Mouse (Mus musculus) kidney, adult 2 months (tissue): ENCODE measurements around the gene Foxp1. TPM values are rescaled to one million over a fixed set of nuclear protein-coding genes. Genes with fewer than 3 reads are reported as not detected.
A peak's percentile ranks its signal among the peaks of the same experiment; 100 is the strongest.

Experiments used
- DNase-seq: peaks from one replicate; pipeline ENCODE4 v3.0.0; 2021
- H3K27ac ChIP-seq: fragments of 200-500 bp; 2 replicates; pipeline ENCODE4 v1.5.1; 2012; ENCODE audit warnings: low read depth, low read length, control low read depth, inconsistent platforms; ENCODE audit not compliant: insufficient read depth
- H3K27me3 ChIP-seq: fragments of 200-500 bp; replicated peaks from 2 replicates; pipeline ENCODE4 v1.6.1; 2012; ENCODE audit warnings: mild to moderate bottlenecking, moderate library complexity, low read length, inconsistent platforms; ENCODE audit not compliant: control insufficient read depth, insufficient read depth
- H3K36me3 ChIP-seq: fragments of 200-500 bp; 2 replicates; pipeline ENCODE4 v1.6.1; 2012; ENCODE audit warnings: mild to moderate bottlenecking, moderate library complexity, low read length, inconsistent platforms; ENCODE audit not compliant: control insufficient read depth, insufficient read depth
- H3K4me1 ChIP-seq: fragments of 200-500 bp; 2 replicates; pipeline ENCODE4 v1.6.1; 2011; ENCODE audit warnings: low read length; ENCODE audit not compliant: control insufficient read depth, insufficient read depth
- H3K4me3 ChIP-seq: fragments of 200-500 bp; 2 replicates; pipeline ENCODE4 v1.5.1; 2011; ENCODE audit warnings: mild to moderate bottlenecking, low read depth, low read length, control low read depth; ENCODE audit not compliant: insufficient read depth
- CTCF ChIP-seq: fragments of 200-500 bp; conservative IDR thresholded peaks from 2 replicates; pipeline ENCODE4 v1.5.1; 2011; ENCODE audit warnings: low read depth, mild to moderate bottlenecking, control low read depth, low read length, moderate library complexity, mixed read lengths; ENCODE audit not compliant: insufficient read depth, insufficient read length
- POLR2A ChIP-seq: fragments of 200-500 bp; IDR thresholded peaks from one replicate; pipeline ENCODE4 v1.6.1; 2011; ENCODE audit warnings: low read depth, low read length, control low read depth
- WGBS: fragments of 180-500 bp; shearing (Covaris S2); methylation state at CpG from one replicate; pipeline ENCODE4 v1.1.7; 2018; 5-methylcytosine and 5-hydroxymethylcytosine counted together
- polyA plus RNA-seq: library from polyadenylated mRNA; depleted of rRNA; stranded (reverse); fragments of >200 nt; gene quantifications from 2 replicates; pipeline ENCODE4 v1.2.3, GENCODE M21; 2012

The Foxp1 gene
- polyA plus RNA-seq, 1 experiment = 32.8 TPM

DNA sequence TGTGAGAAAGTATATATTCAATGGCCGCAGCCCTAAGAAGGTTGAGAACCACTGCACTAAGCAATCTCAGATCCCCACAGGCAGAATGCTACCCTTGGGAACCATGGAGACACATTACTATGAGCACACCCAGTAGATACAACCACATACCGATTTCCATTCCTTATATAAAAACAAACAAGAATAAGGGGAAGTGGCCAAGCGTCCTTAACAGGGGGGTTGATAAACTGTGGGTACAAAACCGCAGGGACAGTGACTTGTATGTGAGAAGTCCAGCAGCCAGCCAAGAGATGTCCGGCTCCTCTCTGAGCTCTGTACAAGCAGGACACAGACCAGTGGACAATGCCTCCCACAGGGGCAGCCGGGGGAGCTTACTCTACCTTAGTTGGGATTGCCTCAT is 563.2 kb downstream of the Foxp1 start:
- DNase-seq = no peak
- Histone ChIP-seq H3K36me3 (no peaks in the 10 kb centered on the region), H3K27me3 (no peaks in the 10 kb centered on the region), H3K27ac (no peak overlapping the region), H3K4me3 (no peak overlapping the region), H3K4me1 (no peaks in the 10 kb centered on the region)
- WGBS = 78% methylated on average over 6 of the region's 6 CpGs
- TF ChIP-seq CTCF = no peak
- TF ChIP-seq POLR2A = no peak

DNA sequence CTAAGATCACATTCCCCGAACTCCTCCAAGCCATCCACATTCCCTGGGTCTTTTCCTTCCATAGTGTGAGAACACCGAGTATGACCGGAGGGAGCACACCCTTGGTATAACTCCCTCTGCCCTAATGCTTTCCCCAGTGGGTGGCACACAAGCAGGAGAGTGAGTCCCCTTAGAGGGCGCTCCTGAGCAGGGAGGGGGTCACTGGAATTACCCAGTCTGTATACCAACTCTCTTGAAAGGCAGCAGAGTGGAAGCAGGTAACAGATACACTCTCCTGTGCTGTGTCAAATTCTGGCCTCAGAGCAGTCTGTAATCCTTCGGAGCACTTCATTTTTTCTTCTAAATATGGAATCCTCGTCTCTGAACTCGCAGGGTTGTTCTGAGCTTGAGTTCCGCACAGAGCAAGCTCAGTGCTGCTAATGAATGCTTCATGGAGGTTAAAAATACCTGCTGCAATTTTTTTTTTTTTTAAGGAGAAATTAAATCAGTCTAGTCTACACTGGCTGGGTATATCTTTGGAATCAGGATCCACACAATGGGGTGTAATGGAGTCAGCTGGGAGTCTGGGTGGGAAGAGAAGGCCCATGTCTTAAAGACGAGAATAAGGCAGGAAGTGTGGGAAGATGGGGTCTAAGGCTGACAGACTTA is 565.9 kb downstream of the Foxp1 start:
- H3K27ac ChIP-seq = no peak overlapping the region
- DNase-seq = no peak
- no peaks in the 10 kb centered on the region for H3K27me3 ChIP-seq
- WGBS = 85% methylated on average over 9 of the region's 9 CpGs
- TF ChIP-seq POLR2A = no peak
- peak; percentile 22; the same call in 1 of the 2 replicates for TF ChIP-seq CTCF
- no peak overlapping the region for H3K4me3 ChIP-seq
- no peaks in the 10 kb centered on the region for H3K4me1 ChIP-seq
- no peaks in the 10 kb centered on the region for H3K36me3 ChIP-seq

DNA sequence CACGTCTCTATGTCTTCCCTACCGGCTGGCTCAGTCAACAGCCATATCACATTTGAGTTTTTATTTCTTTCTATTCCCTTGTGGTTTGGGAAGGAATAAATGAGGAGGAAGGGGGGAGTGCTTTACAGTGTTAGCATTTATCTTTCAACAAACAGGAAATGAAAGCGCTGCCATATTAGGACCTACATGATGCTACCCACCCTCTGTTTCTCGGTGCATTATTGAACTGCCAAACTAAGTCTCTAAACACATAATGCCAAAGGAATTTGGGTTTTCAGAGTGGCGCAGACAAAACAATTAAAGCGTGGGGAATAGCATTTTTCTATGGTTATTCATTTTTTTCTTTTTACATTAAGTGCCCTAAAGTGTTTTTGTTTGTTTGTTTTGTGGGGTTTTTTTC is 566.8 kb downstream of the Foxp1 start:
- H3K4me3 ChIP-seq = no peak overlapping the region
- no peak for DNase-seq
- no peak overlapping the region for H3K27ac ChIP-seq
- H3K36me3 ChIP-seq = no peaks in the 10 kb centered on the region
- WGBS = 74% methylated on average over 6 of the region's 6 CpGs
- TF ChIP-seq CTCF (no peak), POLR2A (no peak)
- H3K27me3 ChIP-seq = no peaks in the 10 kb centered on the region
- H3K4me1 ChIP-seq = no peaks in the 10 kb centered on the region; the same call in 1 of the 2 replicates

DNA sequence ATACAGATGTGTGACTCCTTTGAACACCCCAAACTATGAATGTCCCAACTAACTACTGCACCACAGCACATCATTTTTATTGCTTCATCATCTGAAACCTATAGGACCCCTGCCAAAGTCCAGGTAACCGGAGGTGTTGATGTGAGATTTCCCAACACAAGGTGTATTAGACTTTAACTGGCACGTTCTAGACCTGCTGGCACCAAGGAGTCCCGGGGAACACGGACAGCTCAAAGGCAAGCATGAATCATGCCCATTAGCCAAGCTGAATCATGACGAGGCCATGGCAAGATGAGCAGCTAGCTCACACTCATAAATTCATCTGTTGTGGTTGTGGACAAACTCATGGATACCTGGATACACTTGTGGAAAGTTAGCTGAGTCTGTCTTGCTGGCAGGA is 568.1 kb downstream of the Foxp1 start:
- WGBS = 91% methylated on average over 5 of the region's 5 CpGs
- Histone ChIP-seq H3K27ac (no peak overlapping the region), H3K4me1 (peaks cover 7% of the 10 kb centered on the region), H3K27me3 (no peaks in the 10 kb centered on the region), H3K36me3 (no peaks in the 10 kb centered on the region), H3K4me3 (no peak overlapping the region)
- TF ChIP-seq CTCF (no peak), POLR2A (no peak)
- DNase-seq = no peak

DNA sequence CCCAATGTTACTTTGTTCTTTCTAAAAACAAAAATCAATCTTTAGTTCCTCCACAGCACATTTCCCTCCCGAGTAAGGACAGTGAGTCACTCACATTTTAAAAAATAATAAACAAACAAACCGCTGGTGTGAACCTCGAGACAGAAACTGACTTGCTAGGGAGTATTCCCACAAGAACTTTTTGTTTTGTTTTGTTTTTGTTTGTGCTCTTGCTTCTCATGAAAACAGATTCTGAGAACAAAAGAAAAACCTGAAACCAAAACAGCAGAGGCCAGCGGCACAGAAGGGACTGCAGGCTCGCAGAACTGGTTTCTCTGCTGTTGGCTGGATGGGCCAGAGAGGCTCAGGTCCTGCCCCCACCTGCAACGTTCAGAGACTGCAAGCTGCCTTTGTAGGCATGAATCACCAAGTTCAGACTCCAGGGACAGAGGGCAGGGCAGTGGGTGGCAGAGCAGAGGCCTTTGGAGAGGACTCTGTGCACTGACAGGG is 572.8 kb downstream of the Foxp1 start:
- 14% methylated on average over 6 of the region's 6 CpGs for WGBS
- peak; percentile 53 for DNase-seq
- Histone ChIP-seq H3K4me3 (no peak overlapping the region), H3K27me3 (no peaks in the 10 kb centered on the region), H3K4me1 (peaks cover 11% of the 10 kb centered on the region), H3K36me3 (no peaks in the 10 kb centered on the region), H3K27ac (peak overlapping the region; percentile 74)
- TF ChIP-seq CTCF (0 out of 2 replicates have a peak, but pooled peaks have one; percentile 3), POLR2A (no peak)

DNA sequence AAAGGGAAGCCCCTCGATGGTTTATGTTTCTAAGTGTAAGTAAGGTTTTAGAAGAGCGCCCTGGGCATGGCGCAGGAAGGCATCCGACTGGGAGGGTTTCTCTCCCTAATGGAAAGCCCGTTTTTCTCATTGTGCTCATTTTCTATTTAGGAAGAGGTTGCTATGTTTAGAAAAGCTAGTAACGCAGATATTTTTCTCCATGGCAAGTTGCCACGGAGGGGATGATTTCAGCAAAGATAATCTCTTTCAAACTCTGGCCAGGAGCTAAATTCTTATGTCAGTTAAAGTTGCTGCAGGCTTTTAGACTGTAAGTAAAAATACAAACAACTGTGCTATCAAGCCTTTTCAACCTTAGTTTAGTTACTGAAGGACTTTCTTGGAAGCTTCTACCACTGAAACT is 573.2 kb downstream of the Foxp1 start:
- Histone ChIP-seq H3K27ac (peak overlapping the region; percentile 49; the same call in 1 of the 2 replicates), H3K36me3 (no peaks in the 10 kb centered on the region), H3K4me3 (no peak overlapping the region), H3K27me3 (no peaks in the 10 kb centered on the region), H3K4me1 (peaks cover 11% of the 10 kb centered on the region)
- no peak for TF ChIP-seq POLR2A
- TF ChIP-seq CTCF = no peak
- DNase-seq = peak; percentile 46
- WGBS = 52% methylated on average over 7 of the region's 7 CpGs

DNA sequence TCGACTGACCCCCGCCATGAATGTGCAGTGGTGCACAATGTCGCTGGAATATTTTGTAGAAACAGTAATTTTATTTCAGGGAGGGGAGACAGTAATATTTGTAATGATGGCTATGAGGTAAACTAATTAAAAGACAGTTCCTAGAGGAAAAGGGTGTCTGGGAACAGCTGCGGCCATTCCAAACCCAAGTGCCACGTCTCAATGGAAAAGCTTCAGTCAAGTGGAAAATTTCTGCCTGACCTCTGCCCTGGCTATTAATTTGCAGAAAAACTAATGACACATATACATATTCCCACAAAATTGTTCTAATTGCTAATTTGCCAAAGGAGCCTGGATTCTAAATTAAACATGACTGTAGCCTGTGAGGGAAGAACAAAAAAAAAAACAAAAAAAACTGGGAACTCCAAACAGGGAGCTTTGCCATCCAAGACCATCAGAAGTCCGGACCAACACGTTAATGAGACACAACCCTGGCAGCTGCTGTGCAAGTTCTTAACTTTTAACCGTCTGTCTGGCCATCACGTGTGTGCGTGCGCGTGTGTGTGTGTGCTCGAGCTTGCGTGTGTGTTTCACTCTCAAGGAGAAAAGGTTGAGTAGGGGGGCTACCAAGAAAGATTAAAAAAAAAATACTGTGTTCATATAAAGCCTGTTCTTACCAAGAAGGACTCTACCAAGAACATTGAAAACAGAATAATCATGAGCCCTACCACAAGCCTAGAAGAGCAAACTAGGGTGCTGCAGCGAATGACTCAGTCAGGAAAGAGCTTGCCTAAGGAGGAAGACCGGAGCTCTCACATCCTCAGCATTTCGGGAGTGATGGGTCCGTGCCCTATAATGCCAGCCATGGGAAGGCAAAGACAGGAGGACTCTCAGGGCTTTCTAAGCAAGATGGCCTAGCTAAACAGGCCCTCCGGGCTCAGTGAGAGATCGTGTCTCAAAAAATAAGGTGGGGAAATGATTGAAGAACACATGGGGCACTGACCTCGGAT is 574.1 kb downstream of the Foxp1 start:
- Histone ChIP-seq H3K27me3 (no peaks in the 10 kb centered on the region), H3K4me3 (no peak overlapping the region), H3K4me1 (peaks cover 11% of the 10 kb centered on the region), H3K36me3 (no peaks in the 10 kb centered on the region), H3K27ac (no peak overlapping the region)
- no peak for TF ChIP-seq CTCF
- no peak for TF ChIP-seq POLR2A
- DNase-seq = no peak
- 73% methylated on average over 21 of the region's 21 CpGs for WGBS
